Mouse (Mus musculus) stomach, embryonic 14.5 days (tissue): ENCODE measurements at regions not wholly inside any gene's neighbourhood (a gene's known extent, or its start where the extent isn't known, plus 50 kb on each side); places are given as distances from the start of the nearest gene placed in this dataset.

Experiments
- ATAC-seq: fragments of 200-750 bp; cut with Nextera tagmentation; 2 replicates; pipeline ENCODE4 v1.8.0; 2017; ENCODE audit warnings: low read depth, moderate TSS enrichment; ENCODE audit not compliant: insufficient number of reproducible peaks, insufficient read depth, low FRiP score
- H3K27ac ChIP-seq: fragments of 300-500 bp; sonication (generic); 2 replicates; pipeline ENCODE4 v1.5.1; 2014; ENCODE audit warnings: mild to moderate bottlenecking, low read length, moderate library complexity, mixed read lengths
- H3K27me3 ChIP-seq: fragments of 300-500 bp; sonication (generic); 2 replicates; pipeline ENCODE4 v1.6.1; 2014; ENCODE audit warnings: low read length, control low read depth, mixed read lengths; ENCODE audit not compliant: control insufficient read depth, insufficient read depth
- H3K36me3 ChIP-seq: fragments of 300-500 bp; sonication (generic); 2 replicates; pipeline ENCODE4 v1.6.1; 2014; ENCODE audit warnings: mild to moderate bottlenecking, control low read depth, low read length, moderate library complexity, mixed read lengths; ENCODE audit not compliant: control insufficient read depth, insufficient read depth
- H3K4me1 ChIP-seq: fragments of 300-500 bp; sonication (generic); 2 replicates; pipeline ENCODE4 v1.6.1; 2014; ENCODE audit warnings: low read length, control low read depth, mixed read lengths; ENCODE audit not compliant: control insufficient read depth, insufficient read depth
- H3K4me2 ChIP-seq: fragments of 300-500 bp; sonication (generic); replicated peaks from 2 replicates; pipeline ENCODE4 v1.6.1; 2014; ENCODE audit warnings: low read depth, low read length, control low read depth
- H3K4me3 ChIP-seq: fragments of 300-500 bp; sonication (generic); 2 replicates; pipeline ENCODE4 v1.5.1; 2014; ENCODE audit warnings: low read depth, low read length, control low read depth
- H3K9ac ChIP-seq: fragments of 300-500 bp; sonication (generic); replicated peaks from 2 replicates; pipeline ENCODE4 v1.6.1; 2014; ENCODE audit warnings: low read depth, mild to moderate bottlenecking, control low read depth, low read length, moderate library complexity, mixed read lengths
- H3K9me3 ChIP-seq: fragments of 300-500 bp; sonication (generic); 2 replicates; pipeline ENCODE4 v1.6.1; 2016; ENCODE audit warnings: low read depth, low read length, control low read depth; ENCODE audit not compliant: control insufficient read depth
- WGBS: fragments of 180-500 bp; shearing (Covaris S2); extraction: QIAGEN DNeasy Blood & Tissue Kit; methylation state at CpG from one replicate; pipeline ENCODE4 v1.1.7; 2014; 5-methylcytosine and 5-hydroxymethylcytosine counted together

GRCm38 (mm10) chr13:71506777-71507176, 456.7 kb downstream of the Irx1 start:
- Histone ChIP-seq H3K4me3 (no peak overlapping the region), H3K27me3 (no peaks in the 10 kb centered on the region), H3K4me2 (no peak overlapping the region; the same call in 1 of the 2 replicates), H3K27ac (no peak overlapping the region), H3K4me1 (peaks cover 5% of the 10 kb centered on the region; the same call in 1 of the 2 replicates), H3K36me3 (no peaks in the 10 kb centered on the region), H3K9me3 (no peaks in the 10 kb centered on the region), H3K9ac (no peak overlapping the region)
- ATAC-seq = no peak
- WGBS = 30% methylated on average over 7 of the region's 7 CpGs

GRCm38 (mm10) chr13:71489773-71490172, 473.8 kb downstream of the Irx1 start:
- Histone ChIP-seq H3K9me3 (no peaks in the 10 kb centered on the region), H3K36me3 (no peaks in the 10 kb centered on the region)
- 44% methylated on average over 6 of the region's 6 CpGs for WGBS

DNA sequence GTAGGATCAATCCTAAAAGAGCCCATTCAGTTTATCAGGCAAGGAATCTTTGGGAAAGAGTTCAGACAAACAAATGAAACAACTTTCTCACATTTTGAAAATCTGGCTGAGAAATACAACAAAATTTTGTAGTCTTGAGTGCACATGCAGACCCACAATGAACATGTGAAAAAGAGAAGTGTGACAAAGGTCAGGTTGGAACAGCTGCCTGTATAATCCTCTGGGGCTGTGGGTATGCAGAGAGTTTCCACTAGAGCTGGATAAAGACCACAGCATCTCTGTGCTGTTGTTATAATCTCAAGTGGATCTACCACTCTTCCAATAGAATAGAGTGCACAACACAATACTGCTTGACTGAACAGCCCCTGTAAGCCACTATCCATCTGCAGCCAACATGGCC, 482.3 kb downstream of the Irx1 start:
- Histone ChIP-seq H3K4me2 (no peak overlapping the region), H3K4me3 (no peak overlapping the region), H3K4me1 (no peaks in the 10 kb centered on the region), H3K9ac (no peak overlapping the region), H3K36me3 (no peaks in the 10 kb centered on the region), H3K27ac (no peak overlapping the region), H3K27me3 (no peaks in the 10 kb centered on the region), H3K9me3 (no peaks in the 10 kb centered on the region)
- ATAC-seq = no peak

More at GRCm38 (mm10) chr13:71489773-71490172, 473.8 kb downstream of the Irx1 start:
- no peak overlapping the region for H3K27ac ChIP-seq
- no peaks in the 10 kb centered on the region for H3K4me1 ChIP-seq
- no peak overlapping the region for H3K4me2 ChIP-seq
- H3K9ac ChIP-seq = no peak overlapping the region
- H3K4me3 ChIP-seq = no peak overlapping the region
- no peaks in the 10 kb centered on the region for H3K27me3 ChIP-seq
- no peak for ATAC-seq

DNA sequence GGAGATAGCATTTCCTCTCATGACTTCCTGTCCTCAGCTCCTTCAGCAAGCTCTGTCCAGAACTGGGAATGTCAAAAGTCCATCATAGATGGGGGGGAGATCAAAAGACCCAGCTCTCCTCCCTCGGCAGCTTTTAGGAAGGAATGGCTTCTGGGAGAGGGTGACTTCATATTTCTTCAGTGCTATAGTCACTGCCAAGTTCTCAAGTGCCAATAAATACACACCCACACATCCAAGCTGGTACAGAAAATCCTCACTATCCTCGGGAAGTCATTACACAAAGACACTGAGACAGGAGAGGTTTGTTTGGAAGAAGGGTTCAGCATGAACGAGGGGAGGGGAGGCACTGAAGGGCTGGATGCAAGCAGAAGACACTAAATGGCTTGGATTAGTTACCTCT, 502.0 kb downstream of the Irx1 start:
- Histone ChIP-seq H3K9me3 (no peaks in the 10 kb centered on the region), H3K4me1 (no peaks in the 10 kb centered on the region), H3K36me3 (no peaks in the 10 kb centered on the region), H3K27me3 (no peaks in the 10 kb centered on the region), H3K27ac (no peak overlapping the region), H3K4me2 (no peak overlapping the region), H3K4me3 (no peak overlapping the region), H3K9ac (no peak overlapping the region)
- ATAC-seq = no peak
- 53% methylated on average over 3 of the region's 3 CpGs for WGBS

GRCm38 (mm10) chr13:71460607-71461006, 502.9 kb downstream of the Irx1 start:
- Histone ChIP-seq H3K36me3 (no peaks in the 10 kb centered on the region), H3K9me3 (no peaks in the 10 kb centered on the region), H3K27me3 (no peaks in the 10 kb centered on the region), H3K27ac (no peak overlapping the region), H3K9ac (no peak overlapping the region), H3K4me3 (no peak overlapping the region), H3K4me2 (no peak overlapping the region), H3K4me1 (no peaks in the 10 kb centered on the region)
- no peak for ATAC-seq
- 85% methylated on average over 2 of the region's 2 CpGs for WGBS

DNA sequence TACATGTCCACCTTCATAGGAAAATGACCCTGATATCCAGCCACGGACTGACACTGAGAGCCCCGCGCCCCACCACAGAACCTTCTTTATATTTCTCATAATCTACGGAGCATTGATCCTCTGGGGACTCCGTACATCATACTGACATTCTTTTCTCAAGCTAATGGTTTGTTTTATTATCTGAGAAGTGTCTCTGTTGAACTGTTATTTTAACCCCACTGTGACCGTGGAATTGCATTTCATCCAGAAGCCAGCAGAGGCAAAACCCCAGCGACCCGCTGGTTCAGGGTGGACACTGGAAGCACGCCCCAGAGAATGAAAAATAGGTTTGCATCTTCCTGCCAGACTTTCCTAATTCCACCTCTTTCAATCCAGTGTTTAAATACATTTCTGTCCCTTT, 503.4 kb downstream of the Irx1 start:
- no peak overlapping the region for H3K4me3 ChIP-seq
- no peak overlapping the region for H3K27ac ChIP-seq
- no peaks in the 10 kb centered on the region for H3K36me3 ChIP-seq
- H3K9me3 ChIP-seq = no peaks in the 10 kb centered on the region
- no peak overlapping the region for H3K4me2 ChIP-seq
- ATAC-seq = no peak
- H3K27me3 ChIP-seq = no peaks in the 10 kb centered on the region
- 39% methylated on average over 9 of the region's 9 CpGs for WGBS
- no peaks in the 10 kb centered on the region for H3K4me1 ChIP-seq
- no peak overlapping the region for H3K9ac ChIP-seq

- Histone ChIP-seq H3K4me2 (peak overlapping the region; percentile 41; the same call in 1 of the 2 replicates), H3K4me1 (no peaks in the 10 kb centered on the region), H3K36me3 (no peaks in the 10 kb centered on the region), H3K4me3 (no peak overlapping the region), H3K27ac (no peak overlapping the region), H3K9me3 (no peaks in the 10 kb centered on the region), H3K9ac (no peak overlapping the region), H3K27me3 (no peaks in the 10 kb centered on the region)
- ATAC-seq = no peak
- 36% methylated on average over 11 of the region's 11 CpGs for WGBS
Measured at GRCm38 (mm10) chr13:71459022-71459536, 504.4 kb downstream of the Irx1 start.

DNA sequence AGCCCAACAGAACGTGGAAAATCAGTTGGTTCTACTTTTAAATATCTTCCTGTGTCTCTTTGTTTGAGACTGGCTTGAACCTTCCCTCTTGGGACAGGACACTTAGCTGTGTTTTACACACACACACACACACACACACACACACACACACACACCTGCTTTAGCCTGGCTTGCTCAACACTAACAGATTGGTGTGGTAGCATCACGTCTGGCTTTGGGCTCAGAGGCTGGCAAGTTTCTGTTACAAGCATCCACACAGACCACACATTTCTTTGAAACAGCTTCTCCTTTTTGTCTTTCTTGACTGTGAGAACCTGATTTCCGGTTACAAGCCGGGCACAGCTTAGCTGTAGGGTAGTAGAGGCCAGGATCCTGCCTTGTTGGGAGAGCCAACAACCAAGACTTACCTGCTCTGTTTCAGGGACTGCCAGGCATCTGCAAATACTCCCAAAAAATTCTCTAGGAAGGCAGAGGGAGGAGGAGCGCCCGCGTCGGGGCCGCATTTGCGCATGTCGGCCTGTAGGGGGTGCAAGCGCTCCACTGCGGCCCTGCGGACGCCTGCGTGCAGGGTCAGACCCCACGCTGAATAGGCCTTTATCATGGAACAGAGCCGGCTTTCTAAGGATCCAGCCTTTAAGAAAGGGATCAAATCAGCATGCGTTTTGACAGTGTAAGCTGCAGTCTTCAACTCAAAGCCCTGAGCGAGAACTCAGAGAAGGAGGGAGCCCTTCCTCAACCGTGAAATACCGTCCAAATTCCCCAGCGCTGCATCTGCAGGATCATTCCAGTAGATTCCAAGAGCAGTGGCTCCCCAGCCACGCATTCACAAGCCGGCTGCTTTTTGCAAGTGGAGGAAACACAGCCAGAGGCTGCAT, 505.2 kb downstream of the Irx1 start:
- no peaks in the 10 kb centered on the region for H3K27me3 ChIP-seq

More for the DNA sequence above, 505.2 kb downstream of the Irx1 start:
- no peak overlapping the region for H3K27ac ChIP-seq
- no peaks in the 10 kb centered on the region for H3K36me3 ChIP-seq
- no peaks in the 10 kb centered on the region for H3K4me1 ChIP-seq
- peak overlapping the region; percentile 41 for H3K4me2 ChIP-seq
- 4% methylated on average over 25 of the region's 25 CpGs for WGBS
- H3K9me3 ChIP-seq = no peaks in the 10 kb centered on the region
- no peak overlapping the region for H3K4me3 ChIP-seq
- no peak overlapping the region for H3K9ac ChIP-seq
- peak; percentile 76; the same call in 1 of the 2 replicates for ATAC-seq
